Mouse (Mus musculus) embryo, embryonic 10.5 days (tissue): ENCODE data around the gene Trmt44.
"Not testable (repeated sequence)": the region's sequence is repeated elsewhere in the genome, so short reads cannot be mapped to it uniquely, and the experiment has no call there.

ENCODE experiments used
- DNase-seq: peaks from one replicate; pipeline ENCODE4 v3.0.0-alpha.2; 2015; ENCODE audit warnings: low spot score

Gene Trmt44

DNA sequence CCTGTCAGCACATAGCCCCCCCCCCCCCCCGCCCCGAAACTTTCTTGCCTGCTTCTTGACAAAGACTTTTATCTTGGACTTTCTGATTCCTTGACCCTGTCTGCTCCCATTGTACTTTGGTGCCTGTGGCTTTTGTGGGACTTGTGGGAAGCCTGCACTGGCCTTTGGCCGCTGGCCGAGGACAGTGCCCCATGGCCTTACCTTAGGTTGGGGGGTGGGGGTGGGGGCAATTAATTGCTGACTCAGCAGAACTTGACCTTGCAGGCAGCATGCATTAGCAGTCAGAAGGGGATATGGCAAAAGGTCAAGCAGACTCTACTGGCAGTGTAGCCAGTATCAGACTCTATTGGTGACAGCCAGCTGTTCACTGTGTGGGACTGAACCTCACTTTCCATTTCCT, 16.6 kb upstream of the Trmt44 start:
- DNase-seq = no peak

- not testable (repeated sequence) for DNase-seq
Measured at GRCm38 (mm10) chr5:35584259-35584658, 9.4 kb upstream of the Trmt44 start.

DNA sequence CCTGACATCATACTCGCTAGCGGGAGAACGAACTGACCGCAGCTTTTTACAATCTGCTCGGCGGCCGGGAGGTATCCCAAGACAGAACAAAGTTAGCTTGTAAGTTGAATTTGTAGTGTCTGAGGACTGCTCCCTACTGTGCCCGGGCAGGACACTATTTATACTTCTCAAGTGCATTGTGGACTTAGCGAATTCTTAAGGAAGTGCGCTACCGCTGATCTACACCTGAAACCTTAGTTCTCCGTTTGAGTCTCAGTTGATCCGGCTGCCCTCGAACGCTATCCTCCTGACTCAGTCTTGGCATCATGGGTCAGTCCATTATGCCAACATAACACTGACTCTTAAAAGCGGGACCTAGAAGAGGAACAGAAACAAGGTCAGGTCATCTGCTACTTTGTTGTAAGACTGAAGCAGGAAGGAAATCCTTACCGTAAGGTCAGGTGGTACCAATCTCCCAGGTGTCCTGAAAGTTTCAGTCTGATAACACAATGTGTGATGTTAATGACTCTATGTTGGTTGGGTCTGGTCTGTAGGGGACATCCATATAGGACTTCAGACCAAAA, 8.4 kb upstream of the Trmt44 start:
- DNase-seq = no peak

- peak; percentile 96 for DNase-seq
Measured at GRCm38 (mm10) chr5:35582445-35583220, 7.8 kb upstream of the Trmt44 start, which contains the start of gene Acox3. Gene Acox3 (plus strand): TSS chr5:35583040.

GRCm38 (mm10) chr5:35580156-35580922, 5.5 kb upstream of the Trmt44 start:
- DNase-seq = no peak

- DNase-seq = no peak
Measured at GRCm38 (mm10) chr5:35579247-35579893, 4.5 kb upstream of the Trmt44 start.

GRCm38 (mm10) chr5:35578411-35578810, 3.5 kb upstream of the Trmt44 start:
- DNase-seq = no peak

DNA sequence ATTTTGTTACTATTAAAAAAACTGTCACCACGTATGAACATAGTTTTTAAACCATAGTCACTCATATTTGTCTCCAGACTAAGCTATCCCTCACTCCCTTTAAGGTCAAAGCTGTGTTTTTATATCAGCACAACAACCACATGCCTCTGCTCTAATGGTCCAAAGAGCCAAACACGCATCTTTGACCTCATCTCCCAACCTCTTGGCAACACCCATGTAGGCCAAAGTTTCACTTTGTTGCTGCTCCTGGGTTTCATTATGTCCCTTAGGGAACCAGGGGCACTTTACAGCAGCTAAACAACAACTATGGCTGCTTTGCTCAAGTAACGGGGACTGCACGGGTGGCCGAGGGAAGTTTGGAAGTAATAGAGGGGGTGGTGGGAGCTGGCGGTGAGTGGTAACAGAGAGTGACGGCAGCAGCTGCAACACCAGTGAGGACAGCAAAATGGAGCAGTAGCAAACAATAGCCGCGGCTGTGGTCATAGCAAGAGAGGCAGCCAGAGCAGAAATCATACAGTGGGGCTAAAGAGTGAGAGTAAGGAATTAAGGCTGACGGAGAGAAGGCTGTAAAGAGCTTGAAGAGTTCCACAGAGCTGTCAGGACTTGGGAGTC, 1.6 kb upstream of the Trmt44 start:
- no peak for DNase-seq

- no peak for DNase-seq
Measured at GRCm38 (mm10) chr5:35571546-35571945, 3.3 kb downstream of the Trmt44 start.

GRCm38 (mm10) chr5:35566632-35567031, 8.2 kb downstream of the Trmt44 start:
- DNase-seq = no peak

- no peak for DNase-seq
Measured at GRCm38 (mm10) chr5:35565217-35565616, 9.7 kb downstream of the Trmt44 start.

- DNase-seq = peak; percentile 79
Measured at GRCm38 (mm10) chr5:35563449-35563848, 11.4 kb downstream of the Trmt44 start.

DNA sequence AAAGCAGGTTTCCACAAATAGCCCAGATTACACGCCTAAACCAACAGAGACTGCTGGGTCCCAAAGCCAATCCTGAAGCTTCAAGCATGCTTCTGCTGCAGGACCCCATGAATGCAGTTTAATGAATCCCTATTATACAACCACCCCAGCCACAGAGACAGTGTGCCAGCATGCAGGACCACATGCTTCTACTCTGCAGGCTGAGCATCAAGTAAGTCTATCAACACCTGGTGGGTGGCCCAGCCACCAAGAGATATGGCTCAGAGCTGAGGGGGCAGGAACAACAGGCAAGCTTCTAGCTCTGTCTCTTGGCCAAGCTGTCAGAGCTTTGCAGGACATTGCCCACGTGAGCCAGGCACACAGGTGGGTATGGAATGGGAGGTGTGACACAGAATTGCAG, 12.3 kb downstream of the Trmt44 start:
- no peak for DNase-seq

- no peak for DNase-seq
Measured at GRCm38 (mm10) chr5:35559447-35559846, 15.4 kb downstream of the Trmt44 start.

- DNase-seq = peak; percentile 50
Measured at GRCm38 (mm10) chr5:35557946-35558621, 16.8 kb downstream of the Trmt44 start.

GRCm38 (mm10) chr5:35556393-35556792, 18.5 kb downstream of the Trmt44 start:
- no peak for DNase-seq

GRCm38 (mm10) chr5:35552838-35553539, 21.9 kb downstream of the Trmt44 start:
- no peak for DNase-seq

- DNase-seq = no peak
Measured at GRCm38 (mm10) chr5:35551855-35552837, 22.7 kb downstream of the Trmt44 start.

GRCm38 (mm10) chr5:35546127-35546526, 28.7 kb downstream of the Trmt44 start:
- no peak for DNase-seq
